Mouse (Mus musculus) layer of hippocampus, adult 2 months (tissue): ENCODE measurements around the gene Zcchc2. TPM values are rescaled to one million over a fixed set of nuclear protein-coding genes. Genes with fewer than 3 reads are reported as not detected.

Source experiments
- DNase-seq, 2 experiments: peaks; one replicate each; pipeline ENCODE4 v3.0.0; 2022; ENCODE audit warnings: low spot score in 2 of 2
- H3K27ac ChIP-seq: fragments of 200-600 bp; 2 replicates; pipeline ENCODE4 v1.8.1; 2022
- H3K4me3 ChIP-seq: fragments of 200-600 bp; 2 replicates; pipeline ENCODE4 v1.8.1; 2022; ENCODE audit warnings: mild to moderate bottlenecking
- CTCF ChIP-seq: fragments of 200-600 bp; conservative IDR thresholded peaks from 2 replicates; pipeline ENCODE4 v1.8.1; 2022; ENCODE audit warnings: antibody characterized with exemption, mild to moderate bottlenecking, moderate library complexity
- total RNA-seq, 2 experiments: library from RNA; stranded (reverse); gene quantifications; 2 replicates each; pipeline ENCODE4 v1.2.3; 2021

Gene Zcchc2
- total RNA-seq, 2 experiments from 2014 or later, result 17.7 to 20.0 TPM

DNA sequence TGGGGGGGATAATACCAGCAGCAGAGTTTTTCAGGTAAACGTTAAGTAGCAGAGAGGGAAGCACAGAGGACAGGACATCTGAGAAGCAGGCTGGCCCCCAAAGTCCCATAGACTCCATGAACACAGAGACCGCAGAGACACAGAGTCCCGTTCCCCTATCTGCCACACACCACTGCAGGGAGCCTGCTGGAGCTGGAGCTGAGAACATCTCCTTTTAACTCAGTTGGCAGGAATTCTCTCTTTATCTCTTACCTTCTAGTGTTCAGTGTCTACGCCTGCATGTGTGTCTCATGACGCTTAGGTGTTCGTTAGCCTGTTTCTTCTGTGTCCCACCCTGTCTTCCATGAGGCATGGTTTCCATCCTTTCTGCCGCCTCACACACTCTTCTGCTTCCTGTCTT, 83.0 kb downstream of the Zcchc2 start:
- DNase-seq, result no peak
- no peak overlapping the region for H3K4me3 ChIP-seq
- no peak overlapping the region for H3K27ac ChIP-seq
- TF ChIP-seq CTCF, result no peak

DNA sequence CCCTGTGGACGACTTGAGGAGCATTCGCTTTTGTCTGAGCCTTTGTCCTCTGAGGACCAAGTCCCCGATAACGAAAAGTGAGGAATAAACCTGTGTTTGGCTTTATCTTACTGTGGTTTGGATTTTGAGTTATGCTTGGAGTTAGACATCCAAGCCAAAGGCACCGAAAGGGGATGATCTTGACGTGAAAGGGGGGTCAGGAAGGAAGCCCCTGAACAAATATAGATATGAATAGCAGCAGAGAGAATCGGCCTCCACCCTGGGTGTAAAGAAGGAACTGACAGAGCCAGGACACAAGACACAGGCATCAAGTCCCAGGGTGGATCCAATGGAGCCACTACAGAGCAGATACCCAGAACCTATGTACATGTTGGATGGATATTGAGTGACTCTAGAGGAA, 83.9 kb downstream of the Zcchc2 start:
- no peak for DNase-seq
- Histone ChIP-seq H3K27ac (no peak overlapping the region), H3K4me3 (no peak overlapping the region)
- no peak for TF ChIP-seq CTCF

- DNase-seq, result no peak
- no peak overlapping the region for H3K27ac ChIP-seq
- TF ChIP-seq CTCF, result no peak
Measured at GRCm38 (mm10) chr1:106074656-106075055, 84.5 kb downstream of the Zcchc2 start.

GRCm38 (mm10) chr1:106076641-106077040, 86.4 kb downstream of the Zcchc2 start:
- DNase-seq, result no peak
- no peak for TF ChIP-seq CTCF
- Histone ChIP-seq H3K4me3 (no peak overlapping the region), H3K27ac (no peak overlapping the region)

More at GRCm38 (mm10) chr1:106074656-106075055, 84.5 kb downstream of the Zcchc2 start:
- no peak overlapping the region for H3K4me3 ChIP-seq

DNA sequence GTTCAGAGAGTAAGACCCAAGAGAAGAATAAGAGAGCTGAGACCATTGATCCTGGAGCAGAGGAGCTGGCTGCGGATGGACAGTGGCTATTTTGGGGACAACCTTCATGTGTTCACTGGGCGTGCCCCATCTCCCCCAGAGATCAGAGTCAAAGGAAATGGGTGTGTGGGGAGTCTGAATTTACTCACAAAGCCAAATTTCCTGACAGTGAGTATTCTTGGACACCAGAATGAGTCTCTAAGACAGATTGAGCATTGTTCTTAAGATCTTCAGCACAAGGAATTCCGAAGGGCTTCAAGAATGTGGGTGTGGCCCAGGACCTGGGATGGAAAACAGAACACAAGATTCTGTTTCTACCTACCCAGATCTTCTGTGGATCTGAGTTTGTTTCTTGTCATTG, 87.0 kb downstream of the Zcchc2 start:
- Histone ChIP-seq H3K27ac (no peak overlapping the region), H3K4me3 (no peak overlapping the region)
- no peak for DNase-seq
- no peak for TF ChIP-seq CTCF

Other genes starting within 250 kb of the Zcchc2 start
- 1 to 10 TPM; 2.4 to 2.5 TPM for gene Tnfrsf11a, start 209.7 kb upstream of the Zcchc2 start, total RNA-seq
- 10 to 100 TPM; 82.6 to 87.3 TPM for gene Phlpp1, start 181.3 kb downstream of the Zcchc2 start, total RNA-seq